Mouse (Mus musculus) left cerebral cortex, postnatal 25 days (tissue): Measurements from ENCODE around the gene Hist2h4. TPM values are rescaled to one million over a fixed set of nuclear protein-coding genes. Genes with fewer than 3 reads are reported as not detected.
A peak's percentile ranks its signal among the peaks of the same experiment; 100 is the strongest.
"Not testable (repeated sequence)": the region's sequence is repeated elsewhere in the genome, so short reads cannot be mapped to it uniquely, and the experiment has no call there.

Experiments used
- DNase-seq, 2 experiments: peaks; one replicate each; pipeline ENCODE4 v3.0.0; 2022; ENCODE audit warnings: low spot score in 2 of 2, mixed read lengths in 1 of 2
- intact Hi-C: fragments of 180-260 bp; cut with DNase I; formaldehyde crosslinking; loops from one replicate; pipeline ENCODE4 v1.15.1; 2025
- total RNA-seq, 2 experiments: library from RNA; stranded (reverse); gene quantifications; 2 replicates each; pipeline ENCODE4 v1.2.3; 2021

Gene Hist2h4
- total RNA-seq = 10 to 100 TPM; 25.6 to 30.9 TPM

DNA sequence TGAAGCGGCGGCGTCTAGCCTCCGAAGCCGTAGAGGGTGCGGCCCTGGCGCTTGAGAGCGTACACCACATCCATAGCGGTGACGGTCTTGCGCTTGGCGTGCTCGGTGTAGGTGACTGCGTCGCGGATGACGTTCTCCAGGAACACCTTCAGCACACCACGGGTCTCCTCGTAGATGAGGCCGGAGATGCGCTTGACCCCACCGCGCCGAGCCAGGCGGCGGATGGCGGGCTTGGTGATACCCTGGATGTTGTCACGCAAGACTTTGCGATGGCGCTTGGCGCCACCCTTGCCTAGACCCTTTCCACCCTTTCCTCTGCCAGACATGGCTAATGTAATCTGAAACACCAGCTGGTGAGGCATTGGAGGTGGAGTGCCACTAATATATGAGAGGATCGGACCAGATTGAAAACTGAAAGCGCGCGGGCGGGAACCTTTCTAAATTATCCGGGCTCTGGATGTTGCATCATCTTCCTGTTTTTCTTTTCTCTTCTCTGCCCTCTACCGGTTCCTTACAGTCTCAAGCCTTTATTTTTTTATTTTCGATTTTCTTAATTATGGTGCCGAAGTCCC, at the start of gene Hist2h4:
Gene Hist2h4 (minus strand): TSS at position 333 of the 572 bp plus-strand sequence.
- intact Hi-C loops = loop anchor here (2.0 kb wide), 1 partner anchor 42 kb away; the partner anchor contains the start of genes Hist2h2ac and Hist2h2be
- peak; percentile 97 to 99 for DNase-seq

DNA sequence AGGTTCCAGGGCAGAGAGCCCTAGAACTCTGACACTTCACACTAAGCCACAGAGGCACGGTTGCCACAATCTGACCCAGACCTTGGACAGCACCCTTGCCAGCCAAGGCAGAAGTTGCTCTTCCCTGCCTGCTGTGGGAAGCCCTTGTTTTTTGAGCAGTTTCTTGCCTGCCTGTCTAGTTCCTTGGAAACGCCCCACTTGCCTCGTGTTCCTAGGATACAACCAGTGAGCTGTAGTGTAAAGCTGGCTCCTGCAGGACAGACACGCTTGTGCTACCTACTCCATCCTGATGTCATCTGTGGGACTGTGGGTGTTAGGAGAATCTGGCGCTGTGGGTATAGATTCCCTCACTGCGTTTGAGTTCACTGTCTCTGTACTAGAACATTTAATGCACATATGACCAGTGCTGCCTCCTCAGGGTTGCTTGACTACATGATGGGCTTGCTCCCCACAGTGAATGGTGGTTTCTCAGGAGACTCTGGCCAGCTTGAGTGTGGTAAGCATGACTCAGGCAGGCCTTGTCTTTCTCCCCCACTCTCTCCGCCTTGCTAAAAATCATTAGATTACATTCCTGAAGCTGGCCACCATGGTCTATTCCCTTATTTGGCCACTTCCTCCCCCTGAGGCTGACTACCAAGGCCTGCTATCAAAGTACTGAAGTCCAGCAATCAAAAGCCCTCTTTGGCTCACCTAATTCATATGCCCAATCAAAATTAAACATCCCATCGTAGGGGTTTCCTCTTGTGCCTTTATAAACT, 49.4 kb upstream of the Hist2h4 start:
- peak; percentile 35 to 72 for DNase-seq
- intact Hi-C loops = no loop called here

DNA sequence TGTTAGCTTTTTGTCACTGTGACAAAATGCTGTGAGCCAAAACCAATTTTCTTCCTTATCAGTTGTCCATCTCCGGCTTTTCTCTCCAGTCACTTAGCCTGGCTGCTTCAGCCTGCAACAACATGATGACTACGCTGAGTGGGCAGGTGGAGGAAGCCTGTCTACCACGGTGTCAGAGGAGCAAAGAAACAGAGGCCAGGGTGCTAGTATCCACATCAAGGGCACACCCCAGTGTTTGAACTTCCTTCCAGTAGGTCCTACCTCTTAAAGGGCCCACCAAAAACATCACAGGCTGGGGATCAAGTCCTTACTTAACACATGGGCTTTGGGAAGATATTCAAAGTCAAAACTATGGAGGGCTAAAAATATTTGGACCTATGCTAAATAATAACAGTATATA, 46.3 kb upstream of the Hist2h4 start:
- intact Hi-C loops = no loop called here
- DNase-seq = no peak

DNA sequence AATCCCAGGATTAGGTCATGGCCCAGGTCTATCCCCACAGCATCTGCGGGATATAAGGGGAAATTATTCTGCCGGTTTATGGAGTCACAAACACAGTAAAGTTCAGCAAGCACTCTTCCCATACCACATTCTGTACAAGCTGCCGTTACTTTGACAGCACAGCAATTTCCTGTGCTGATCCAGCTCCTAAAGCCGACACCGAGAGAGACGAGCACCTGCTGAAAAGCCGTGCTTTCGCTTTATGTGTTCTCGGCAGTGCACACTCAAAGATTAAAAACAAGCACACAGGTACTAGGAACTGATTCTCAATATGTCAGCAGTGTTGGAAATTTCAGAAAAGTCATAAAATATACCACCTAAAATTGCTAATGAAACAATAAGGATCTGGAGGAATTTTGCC, 43.4 kb upstream of the Hist2h4 start:
- intact Hi-C loops = no loop called here
- DNase-seq = no peak

DNA sequence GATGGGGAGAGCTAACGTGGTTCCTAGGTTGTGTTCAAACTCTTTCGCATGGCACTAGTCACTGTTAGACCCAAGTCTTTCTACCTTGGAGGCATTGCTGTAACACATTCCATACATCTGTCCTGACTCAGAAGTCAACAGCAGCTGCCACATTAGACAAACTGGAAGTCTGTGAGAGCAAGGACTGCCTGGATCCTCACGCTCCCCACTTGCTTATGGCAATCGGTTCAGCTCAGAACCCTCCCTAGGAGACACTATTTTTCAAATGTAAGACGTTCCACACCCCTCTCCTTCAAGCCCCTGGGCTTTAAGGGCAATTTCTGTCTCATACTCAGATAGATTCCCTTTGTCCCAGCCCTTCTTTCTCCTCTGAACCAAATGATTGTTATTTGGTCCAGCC, 39.0 kb upstream of the Hist2h4 start:
- intact Hi-C loops = no loop called here
- no peak for DNase-seq

DNA sequence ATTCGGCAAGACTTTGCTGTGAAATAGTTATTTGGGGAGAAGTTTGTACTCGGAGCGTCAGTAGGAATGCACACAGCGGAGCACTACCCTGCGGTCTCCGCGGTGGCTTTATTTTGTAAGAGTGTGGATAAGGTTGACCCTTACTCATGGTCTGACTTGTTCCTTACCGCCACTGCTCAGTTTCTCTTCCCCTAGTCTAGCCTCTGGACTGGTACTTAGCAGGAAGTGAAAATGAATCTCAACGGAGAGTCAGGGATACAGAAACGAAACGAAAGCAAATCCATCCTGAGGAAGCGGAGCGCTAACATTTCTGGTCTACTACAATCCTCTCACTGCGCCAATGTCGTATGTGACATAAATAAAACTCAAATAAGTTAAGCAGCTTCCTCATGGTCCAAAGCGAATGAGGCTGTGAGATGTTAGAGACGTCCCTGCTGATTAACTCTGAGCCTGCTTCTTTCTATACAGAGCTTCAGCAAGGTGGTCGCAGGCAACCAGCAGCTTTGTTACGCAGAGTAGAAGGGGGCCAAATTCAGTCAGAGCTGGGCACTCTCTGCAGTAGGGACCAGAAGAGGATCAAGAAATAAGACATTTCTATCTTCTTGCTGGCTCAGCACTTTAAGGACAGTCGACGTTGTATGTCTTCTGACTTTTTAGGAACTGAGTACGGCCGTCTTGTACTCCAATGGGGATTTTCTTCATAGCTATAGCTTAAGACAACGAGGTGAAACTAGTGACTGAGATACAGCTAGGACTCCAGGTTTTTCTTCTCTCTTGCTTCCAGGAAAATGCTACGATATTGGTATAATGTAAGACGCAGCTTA, 37.8 kb upstream of the Hist2h4 start:
- intact Hi-C loops = no loop called here
- peak in 1 of 2 experiments; percentile 22 for DNase-seq

DNA sequence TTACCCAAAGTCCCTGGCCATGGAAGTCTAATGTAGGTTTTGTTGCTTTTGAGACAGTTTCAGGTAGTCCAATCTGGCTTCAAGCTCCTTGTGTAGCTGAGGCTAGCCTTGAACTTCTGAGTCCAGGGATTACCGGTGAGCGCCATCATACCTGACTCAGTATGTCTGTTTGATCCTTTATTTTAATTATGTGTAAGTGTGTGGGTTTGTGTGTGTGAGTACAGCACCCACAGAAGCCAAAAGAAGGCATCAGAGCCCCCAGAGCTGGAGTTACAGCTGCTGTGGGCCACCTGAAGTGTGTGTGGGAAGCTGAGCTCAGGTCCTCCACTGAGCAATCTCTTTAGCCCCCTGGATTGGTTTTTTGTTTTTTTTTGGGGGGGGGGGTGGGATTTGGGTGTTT, 36.5 kb upstream of the Hist2h4 start:
- intact Hi-C loops = no loop called here
- no peak for DNase-seq

DNA sequence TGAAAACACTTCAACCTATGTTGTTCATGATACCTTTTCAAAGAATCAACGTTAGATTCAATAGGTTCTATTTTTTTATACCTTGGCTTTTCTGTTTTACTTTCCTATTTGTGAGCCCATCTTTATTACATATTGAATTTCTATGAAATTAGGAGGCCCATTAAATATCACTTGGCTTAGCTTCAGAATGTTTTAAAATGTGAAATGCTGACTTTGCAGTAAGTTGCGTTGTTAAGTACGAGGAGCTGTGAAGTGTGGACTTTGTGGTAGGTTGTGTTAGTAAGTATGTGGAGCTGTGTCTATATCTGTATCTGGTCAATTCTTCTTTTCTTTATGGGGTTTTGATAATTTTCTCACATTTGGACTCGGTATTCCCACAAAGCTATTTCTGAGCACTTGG, 35.2 kb upstream of the Hist2h4 start:
- DNase-seq = no peak
- intact Hi-C loops = no loop called here

DNA sequence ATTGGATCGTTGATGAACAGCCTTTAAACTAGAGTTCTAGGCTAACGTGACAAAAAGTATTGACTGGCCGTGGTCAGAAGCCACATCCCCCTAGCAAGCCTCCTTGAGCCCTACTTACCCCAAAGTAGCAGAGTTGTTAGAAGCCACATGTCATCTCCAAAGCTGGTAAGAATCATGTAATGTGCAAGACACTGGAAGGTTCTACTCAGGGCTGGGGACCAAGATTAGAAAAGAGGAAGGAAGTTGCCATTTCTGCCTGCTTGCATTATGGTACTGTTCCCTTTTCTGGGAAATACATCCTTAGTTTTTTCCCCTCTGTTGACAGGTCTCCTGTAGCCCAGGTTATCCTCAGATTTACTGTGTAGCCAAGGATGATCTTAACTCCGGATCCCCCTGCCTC, 30.7 kb upstream of the Hist2h4 start, which contains the start of gene Fcgr1:
Gene Fcgr1 (minus strand): TSS at position 183 of the 400 bp plus-strand sequence.
- no peak for DNase-seq
- intact Hi-C loops = no loop called here

DNA sequence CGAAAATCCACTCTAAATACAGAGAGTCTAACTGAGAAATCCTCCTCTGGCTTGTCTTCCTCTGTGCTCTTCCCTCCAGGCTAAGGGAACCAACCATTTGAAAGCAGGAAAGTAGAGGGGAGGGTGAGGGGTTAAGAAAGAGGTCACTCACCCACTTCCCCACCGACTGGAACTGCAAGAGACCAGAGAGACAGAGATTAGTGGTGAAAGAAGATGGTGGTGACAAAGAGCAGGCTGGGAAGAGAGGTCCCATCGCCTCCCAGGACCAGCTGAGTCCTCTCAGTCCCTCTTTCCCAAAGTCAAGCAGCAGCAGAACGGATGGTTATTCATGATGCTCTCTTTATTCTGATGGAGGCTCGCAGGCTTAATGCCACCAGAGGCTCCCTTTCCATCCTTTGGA, 30.3 kb upstream of the Hist2h4 start:
- intact Hi-C loops = no loop called here
- DNase-seq = no peak

DNA sequence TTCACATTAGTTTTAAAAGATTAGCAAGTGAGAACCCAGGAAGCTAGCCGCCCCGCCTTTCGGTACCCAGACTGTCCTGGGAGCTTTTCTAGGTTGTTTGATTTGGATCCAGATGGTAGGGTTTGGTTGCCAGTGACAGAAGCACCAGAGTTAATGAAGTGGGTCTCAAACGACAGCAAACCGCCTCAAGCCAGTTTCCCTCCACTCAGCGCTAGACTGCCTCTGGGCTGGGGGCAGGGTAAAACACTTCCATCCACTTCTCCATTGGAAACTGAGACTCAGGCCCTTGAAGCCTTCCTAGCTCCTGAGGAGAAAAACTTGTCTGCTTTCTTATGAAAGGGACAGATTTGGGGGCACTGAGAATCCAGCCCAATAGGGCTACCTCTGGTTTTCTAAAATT, 29.5 kb upstream of the Hist2h4 start:
- no peak for DNase-seq
- intact Hi-C loops = no loop called here

DNA sequence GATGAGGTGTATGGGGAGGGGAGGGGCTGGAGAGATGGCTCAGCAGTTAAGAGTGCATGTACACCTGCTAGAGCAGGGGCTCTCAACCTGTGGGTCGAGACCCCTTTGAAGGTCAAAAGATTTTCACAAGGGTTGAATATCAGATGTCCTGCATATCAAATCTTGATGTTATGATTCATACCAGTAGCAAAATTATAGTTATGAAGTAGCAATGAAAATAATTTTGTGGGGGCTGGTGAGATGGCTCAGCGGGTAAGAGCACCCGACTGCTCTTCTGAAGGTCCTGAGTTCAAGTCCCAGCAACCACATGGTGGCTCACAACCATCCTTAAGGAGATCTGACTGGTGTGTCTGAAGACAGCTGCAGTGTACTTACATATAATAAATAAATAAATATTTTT, 27.6 kb upstream of the Hist2h4 start:
- DNase-seq, intact Hi-C loops: not testable (repeated sequence)

DNA sequence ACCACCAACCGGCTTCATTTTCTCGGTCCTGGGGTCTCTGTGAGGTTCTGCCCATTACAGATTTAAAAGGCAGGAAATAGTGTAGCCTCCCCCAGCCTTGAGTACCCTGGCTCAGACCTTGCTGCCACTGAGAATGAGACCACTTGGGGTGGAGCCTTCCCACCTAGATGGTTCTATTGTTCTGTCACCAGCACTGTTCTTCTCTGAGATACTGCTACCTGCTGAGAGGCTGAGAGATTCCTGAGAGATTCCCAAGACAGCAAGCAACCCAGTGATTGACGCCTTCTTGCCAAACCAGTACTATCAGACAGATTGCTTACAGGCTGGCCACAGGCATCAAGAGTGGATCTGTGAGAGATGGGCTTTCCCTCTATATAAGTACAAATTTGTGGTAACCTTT, 26.1 kb upstream of the Hist2h4 start:
- intact Hi-C loops = no loop called here
- no peak for DNase-seq

DNA sequence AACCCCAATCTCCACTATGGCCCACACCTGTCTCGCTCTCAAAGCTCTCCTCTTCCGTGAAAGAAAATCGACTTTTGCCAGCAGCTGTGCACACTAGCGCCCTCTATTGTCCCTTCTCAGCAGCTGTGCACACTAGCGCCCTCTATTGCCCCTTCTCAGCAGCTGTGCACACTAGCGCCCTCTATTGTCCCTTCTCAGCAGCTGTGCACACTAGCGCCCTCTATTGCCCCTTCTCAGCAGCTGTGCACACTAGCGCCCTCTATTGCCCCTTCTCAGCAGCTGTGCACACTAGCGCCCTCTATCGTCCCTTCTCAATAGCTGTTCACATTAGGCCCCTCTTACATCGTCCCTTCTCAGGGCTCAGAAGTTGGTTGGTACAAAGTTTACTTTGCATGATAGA, 24.2 kb upstream of the Hist2h4 start:
- DNase-seq, intact Hi-C loops: not testable (repeated sequence)

DNA sequence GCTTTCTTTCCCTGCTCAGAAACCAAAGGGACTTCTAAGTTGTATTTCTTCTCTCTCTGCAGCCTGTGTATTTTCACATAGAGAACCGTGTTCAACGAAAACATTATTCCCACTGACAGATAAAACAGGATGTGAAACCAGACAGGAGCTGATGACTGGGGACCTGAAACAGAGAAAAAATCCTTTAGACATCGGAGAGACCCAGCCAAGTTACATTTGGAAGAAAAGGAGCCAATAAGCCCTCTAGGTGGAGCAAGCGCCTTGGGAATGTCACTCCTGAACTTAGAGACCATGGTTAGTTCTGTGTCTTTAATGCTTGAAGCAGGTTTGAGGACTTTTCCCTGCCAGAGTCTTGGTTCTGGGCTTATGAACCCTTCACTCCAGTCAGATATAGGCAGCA, 21.3 kb upstream of the Hist2h4 start:
- peak; percentile 44 to 59 for DNase-seq
- intact Hi-C loops = loop anchor here (2.0 kb wide), 1 partner anchor 152 kb away; no protein-coding TSS in a partner anchor

DNA sequence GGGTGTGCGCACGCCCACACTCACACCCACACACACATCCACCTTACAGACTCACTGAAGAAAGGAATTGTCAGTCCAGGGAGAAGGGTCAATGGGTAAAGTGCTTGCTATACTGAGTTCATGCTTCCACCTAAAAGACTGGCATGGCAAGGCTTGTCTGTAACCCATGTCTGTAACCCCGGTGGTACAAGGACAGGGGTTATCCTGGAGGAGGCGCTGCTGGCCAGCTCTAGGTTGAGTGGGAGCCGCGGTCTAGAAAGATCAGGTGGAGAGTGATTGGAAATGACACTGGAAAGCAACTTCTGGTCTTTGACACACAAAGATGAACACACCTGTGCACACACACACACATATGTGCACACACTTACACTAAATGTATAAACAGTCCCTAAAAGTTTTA, 17.5 kb upstream of the Hist2h4 start:
- no peak for DNase-seq
- intact Hi-C loops = no loop called here

DNA sequence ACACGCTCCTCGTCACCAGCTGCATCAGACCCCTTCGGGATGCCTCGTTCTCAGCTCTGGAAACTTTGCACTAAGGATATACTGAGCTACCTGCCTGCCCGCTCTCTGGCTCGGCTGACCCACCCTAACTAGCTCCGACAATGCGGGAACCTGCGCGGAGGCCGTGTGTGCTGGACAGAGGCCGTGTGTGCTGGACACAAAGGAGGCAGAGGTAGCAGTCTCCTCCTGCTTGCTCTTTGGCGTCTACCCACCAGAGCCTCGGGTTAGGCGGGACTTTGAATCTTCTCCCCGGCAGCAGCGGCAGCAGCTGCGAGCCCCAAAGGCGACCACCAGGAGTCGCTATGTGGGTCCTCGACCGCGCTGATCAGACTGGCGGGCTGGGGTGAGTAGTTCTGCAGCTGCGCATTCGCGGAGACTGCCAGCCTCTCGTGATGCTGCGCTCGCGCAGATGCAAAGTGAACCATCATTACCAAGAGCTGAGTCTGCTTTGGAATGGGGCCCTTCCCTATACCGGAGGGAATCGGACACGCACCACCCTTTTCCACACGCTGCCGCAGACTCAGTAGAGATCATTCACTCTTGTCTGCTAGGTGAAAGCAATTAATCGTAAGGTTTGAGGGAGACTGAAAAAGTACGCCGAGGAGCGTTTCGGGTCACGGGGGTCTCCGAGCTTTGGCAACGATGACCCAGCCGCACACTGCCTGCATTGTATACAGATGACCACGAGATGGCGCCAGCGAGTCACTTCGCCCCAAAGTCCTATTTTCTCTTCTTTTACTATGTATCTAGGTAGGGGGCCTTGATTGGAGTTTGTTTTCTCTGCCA, 14.9 kb upstream of the Hist2h4 start:
- peak; percentile 91 to 97 for DNase-seq
- intact Hi-C loops = loop anchor here (5.0 kb wide), 1 partner anchor 224 kb away; no protein-coding TSS in a partner anchor

DNA sequence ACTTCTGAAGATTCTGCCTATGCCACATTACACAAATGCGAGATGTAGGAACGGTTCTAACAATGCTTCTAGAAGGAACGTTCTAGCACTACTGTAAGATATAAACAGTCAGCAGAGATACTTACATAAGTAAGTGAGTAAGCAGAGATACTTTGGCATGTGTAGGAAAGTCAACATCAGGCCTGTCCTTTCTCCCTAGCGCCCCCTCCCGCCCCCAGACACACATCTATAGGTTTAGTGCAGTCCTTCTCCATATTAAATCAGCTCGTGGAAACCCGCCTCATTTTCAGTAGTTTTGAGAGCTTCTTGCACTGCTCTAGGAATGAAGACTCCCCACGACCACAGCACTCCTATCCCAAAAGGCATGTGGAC, 14.3 kb upstream of the Hist2h4 start:
- peak; percentile 36 to 71 for DNase-seq
- intact Hi-C loops = loop anchor here (5.0 kb wide), 1 partner anchor 225 kb away; no protein-coding TSS in a partner anchor

DNA sequence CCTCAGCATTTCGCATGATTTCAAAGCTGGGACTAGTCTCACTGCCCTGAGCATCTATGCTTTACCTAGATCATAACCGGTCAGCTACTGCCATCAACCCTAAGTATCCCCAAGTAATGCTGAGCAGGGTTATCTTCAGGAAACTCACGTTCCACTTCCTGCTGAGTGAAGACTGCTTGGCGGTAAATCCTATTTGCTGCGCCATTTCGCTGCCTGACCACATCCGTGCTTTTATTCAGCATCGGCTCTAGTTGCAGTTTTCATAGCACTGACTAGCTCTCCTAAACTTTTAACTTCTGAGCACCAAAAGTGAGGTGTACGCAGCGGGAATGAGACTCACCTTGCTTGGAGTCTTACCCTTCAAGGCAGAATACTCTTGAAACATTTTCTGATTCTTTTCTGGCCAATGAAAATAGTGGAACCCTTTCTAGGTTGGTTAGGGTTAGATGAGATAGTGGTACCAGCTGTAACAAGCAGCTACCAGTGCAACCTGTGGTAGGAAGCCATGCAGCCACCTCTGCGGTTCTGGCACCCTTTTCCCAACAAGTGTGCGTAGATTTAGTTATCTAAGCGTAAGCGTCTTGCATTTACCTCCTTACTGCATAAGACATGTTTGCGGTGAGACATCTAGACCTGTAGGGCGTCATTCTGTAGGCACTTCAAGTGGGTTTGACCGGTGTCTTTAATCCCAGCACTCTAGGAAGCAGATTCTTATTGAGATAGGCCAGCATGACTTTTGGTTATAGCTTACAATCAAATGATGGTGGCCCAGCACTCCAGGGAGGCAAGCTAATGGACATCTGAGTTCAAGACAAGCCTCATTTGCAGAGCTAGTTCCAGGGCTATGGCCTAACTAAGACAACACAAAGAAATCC, 10.7 kb upstream of the Hist2h4 start:
- intact Hi-C loops = no loop called here
- no peak for DNase-seq
